Mouse (Mus musculus) cerebellum, adult 2 months (tissue): ENCODE results near the gene Crybg1. TPM values are rescaled to one million over a fixed set of nuclear protein-coding genes. Genes with fewer than 3 reads are reported as not detected.
"Not testable (repeated sequence)": the region's sequence is repeated elsewhere in the genome, so short reads cannot be mapped to it uniquely, and the experiment has no call there.

Experiments
- DNase-seq, 2 experiments: peaks; one replicate each; pipeline ENCODE4 v3.0.0; 2021
- H3K27ac ChIP-seq: fragments of 200-500 bp; 2 replicates; pipeline ENCODE4 v1.5.1; 2012; ENCODE audit warnings: low read length, control low read depth, inconsistent platforms; ENCODE audit not compliant: insufficient read depth
- H3K27me3 ChIP-seq: fragments of 200-500 bp; 2 replicates; pipeline ENCODE4 v1.6.1; 2012; ENCODE audit warnings: inconsistent platforms, mild to moderate bottlenecking, low read length, moderate library complexity; ENCODE audit not compliant: control insufficient read depth, insufficient read depth
- H3K4me1 ChIP-seq: fragments of 200-500 bp; 2 replicates; pipeline ENCODE4 v1.6.1; 2011; ENCODE audit warnings: low read length; ENCODE audit not compliant: control insufficient read depth, insufficient read depth
- H3K4me3 ChIP-seq: fragments of 200-500 bp; replicated peaks from 2 replicates; pipeline ENCODE3; 2011; ENCODE audit warnings: mild to moderate bottlenecking, low read depth, low read length, control low read depth; ENCODE audit not compliant: insufficient read depth
- CTCF ChIP-seq: fragments of 200-500 bp; IDR thresholded peaks from 2 replicates; pipeline ENCODE4 v1.5.1; 2011; ENCODE audit warnings: low read depth, mild to moderate bottlenecking, control low read depth, low read length, moderate library complexity, borderline replicate concordance; ENCODE audit not compliant: insufficient read depth
- POLR2A ChIP-seq: fragments of 200-500 bp; IDR thresholded peaks from 2 replicates; pipeline ENCODE4 v1.6.1; 2011; ENCODE audit warnings: low read length, control low read depth, borderline replicate concordance; ENCODE audit not compliant: insufficient read depth
- WGBS: fragments of 180-500 bp; shearing (Covaris S2); methylation state at CpG from one replicate; pipeline ENCODE4 v1.1.7; 2018; 5-methylcytosine and 5-hydroxymethylcytosine counted together
- polyA plus RNA-seq: library from polyadenylated mRNA; depleted of rRNA; stranded (reverse); fragments of >200 nt; gene quantifications from 2 replicates; pipeline ENCODE4 v1.2.3, GENCODE M21; 2012

Gene Crybg1
- polyA plus RNA-seq, 1 experiment: 0.18 TPM

GRCm38 (mm10) chr10:43927736-43928135 is 220.9 kb downstream of the Crybg1 start:
- H3K27ac ChIP-seq: no peak overlapping the region
- DNase-seq: no peak
- TF ChIP-seq CTCF (no peak), POLR2A (no peak)
- H3K4me3 ChIP-seq: no peak overlapping the region
- H3K27me3 ChIP-seq: no peaks in the 10 kb centered on the region
- 79% methylated on average over 8 of the region's 8 CpGs for WGBS
- H3K4me1 ChIP-seq: peaks cover 9% of the 10 kb centered on the region; the same call in 1 of the 2 replicates

DNA sequence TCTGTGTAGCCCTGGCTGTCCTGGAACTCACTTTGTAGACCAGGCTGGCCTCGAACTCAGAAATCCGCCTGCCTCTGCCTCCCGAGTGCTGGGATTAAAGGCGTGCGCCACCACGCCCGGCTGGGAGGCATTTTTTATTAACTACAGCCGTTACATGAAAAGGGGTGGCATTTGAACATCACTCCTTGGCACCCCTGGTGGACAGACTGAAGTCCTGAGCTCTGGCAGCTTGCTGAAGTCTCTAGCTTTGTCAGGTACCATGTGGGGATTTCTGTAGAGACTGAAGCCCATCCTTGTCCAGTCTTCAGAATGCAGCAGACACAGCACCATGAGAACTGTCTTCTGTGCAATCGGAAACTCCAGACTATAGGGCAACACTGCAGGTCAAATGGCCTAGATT is 222.9 kb downstream of the Crybg1 start:
- not testable (repeated sequence) for DNase-seq

DNA sequence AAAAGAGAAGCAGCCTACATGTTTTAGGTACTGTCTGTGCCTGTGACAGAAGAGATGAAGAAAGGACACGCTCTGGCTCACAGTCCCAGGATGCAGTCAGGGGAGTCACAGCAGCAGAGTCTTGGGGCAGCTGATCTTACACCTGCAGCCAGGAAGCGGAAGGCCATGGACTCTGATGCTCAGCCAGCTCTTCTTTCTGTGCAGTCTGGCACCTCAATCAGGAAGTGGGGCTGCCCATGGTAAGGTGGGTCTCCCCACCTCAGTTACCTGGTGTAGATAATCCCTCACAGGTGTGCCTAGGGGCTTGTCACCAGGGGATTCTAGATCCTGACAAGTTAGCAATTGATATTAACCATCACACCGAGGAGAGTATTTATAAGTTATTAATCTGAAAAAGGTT is 225.6 kb downstream of the Crybg1 start:
- 97% methylated on average over 3 of the region's 3 CpGs for WGBS
- Histone ChIP-seq H3K27me3 (no peaks in the 10 kb centered on the region), H3K27ac (no peak overlapping the region), H3K4me1 (peaks cover under 1% of the 10 kb centered on the region; the same call in 1 of the 2 replicates), H3K4me3 (no peak overlapping the region)
- no peak for DNase-seq
- TF ChIP-seq CTCF: no peak
- TF ChIP-seq POLR2A: no peak

More for the DNA sequence above, 222.9 kb downstream of the Crybg1 start:
- not testable (repeated sequence) for H3K27ac ChIP-seq, H3K4me3 ChIP-seq, H3K27me3 ChIP-seq, H3K4me1 ChIP-seq
- WGBS: 89% methylated on average over 9 of the region's 9 CpGs

DNA sequence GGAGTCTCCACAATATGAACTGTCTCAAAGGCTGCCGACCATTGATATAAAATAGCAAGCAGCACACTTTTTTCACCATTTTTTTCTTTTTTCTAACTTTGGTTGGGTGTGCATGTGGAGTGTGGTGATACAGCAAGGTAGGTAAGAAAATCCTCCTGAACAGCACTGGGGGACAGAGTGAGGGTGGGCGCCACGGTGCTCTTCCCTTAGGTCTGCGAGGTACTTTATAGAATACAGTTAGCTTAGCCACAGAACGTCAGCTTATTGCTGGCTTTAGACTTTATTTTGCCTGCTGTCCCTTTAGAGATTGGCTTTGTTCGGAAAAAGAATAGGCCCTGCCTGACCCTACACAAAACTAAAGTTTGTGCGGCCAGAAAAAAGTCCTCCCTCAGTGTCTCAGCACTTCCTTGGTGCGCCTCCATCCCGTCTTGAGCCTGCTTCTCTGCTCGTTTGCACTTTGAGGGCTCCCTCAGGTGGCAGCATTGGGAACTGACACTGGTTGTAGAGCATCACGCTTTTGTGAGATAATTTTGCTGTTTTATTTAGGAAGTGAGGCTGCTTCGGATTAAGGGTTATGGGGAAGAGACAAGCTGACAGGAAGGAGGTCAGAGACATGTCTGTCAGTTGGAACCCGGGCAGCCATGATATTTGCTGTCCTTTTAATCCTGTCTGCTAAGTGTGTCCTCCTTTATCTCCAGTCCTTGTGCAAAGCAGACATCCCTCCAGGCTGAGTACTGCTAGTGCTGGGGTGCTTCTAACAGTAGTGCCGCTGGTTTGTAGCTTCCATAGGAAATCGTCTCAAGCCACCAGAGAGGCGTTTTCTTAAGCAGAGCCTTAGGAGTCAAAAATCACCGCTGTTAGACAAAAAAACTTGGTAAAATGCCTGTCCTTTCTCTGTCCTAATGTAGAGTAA is 229.7 kb downstream of the Crybg1 start:
- Histone ChIP-seq H3K4me1 (no peaks in the 10 kb centered on the region), H3K4me3 (no peak overlapping the region), H3K27ac (no peak overlapping the region), H3K27me3 (no peaks in the 10 kb centered on the region)
- 45% methylated on average over 17 of the region's 17 CpGs for WGBS
- TF ChIP-seq CTCF (peak; percentile 72), POLR2A (no peak)
- DNase-seq: peak; percentile 37 to 60

GRCm38 (mm10) chr10:43916737-43917136 is 231.9 kb downstream of the Crybg1 start:
- no peak overlapping the region for H3K27ac ChIP-seq
- H3K27me3 ChIP-seq: no peaks in the 10 kb centered on the region
- no peak for TF ChIP-seq CTCF
- no peak overlapping the region for H3K4me3 ChIP-seq
- H3K4me1 ChIP-seq: no peaks in the 10 kb centered on the region
- 81% methylated on average over 2 of the region's 2 CpGs for WGBS
- DNase-seq: no peak

GRCm38 (mm10) chr10:43916181-43916580 is 232.5 kb downstream of the Crybg1 start:
- H3K27me3 ChIP-seq: no peaks in the 10 kb centered on the region
- no peak for DNase-seq
- TF ChIP-seq CTCF: no peak
- no peak for TF ChIP-seq POLR2A
- H3K27ac ChIP-seq: no peak overlapping the region
- no peak overlapping the region for H3K4me3 ChIP-seq
- H3K4me1 ChIP-seq: no peaks in the 10 kb centered on the region
- 76% methylated on average over 12 of the region's 12 CpGs for WGBS

DNA sequence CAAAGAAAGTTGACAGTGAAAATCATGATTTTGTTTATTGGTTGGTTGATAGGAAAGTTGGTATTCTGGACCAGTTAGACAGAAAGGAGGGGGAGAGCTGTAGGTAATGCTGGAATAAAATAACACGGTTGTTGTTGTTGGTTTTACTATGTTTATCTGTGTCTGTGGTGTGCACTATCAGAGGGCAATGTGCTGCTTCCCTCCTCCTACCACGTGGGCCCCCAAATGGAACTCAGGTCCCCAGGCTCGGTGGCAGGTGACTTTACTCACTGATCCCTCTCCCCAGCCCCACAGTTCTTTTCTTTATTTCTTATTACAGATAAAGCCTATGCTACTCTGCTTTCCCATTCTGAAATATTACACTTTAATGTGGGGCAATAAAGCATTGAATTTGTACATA is 236.4 kb downstream of the Crybg1 start:
- Histone ChIP-seq H3K4me3 (no peak overlapping the region), H3K4me1 (no peaks in the 10 kb centered on the region), H3K27me3 (no peaks in the 10 kb centered on the region), H3K27ac (no peak overlapping the region)
- TF ChIP-seq CTCF (no peak), POLR2A (no peak)
- DNase-seq: no peak
- 91% methylated on average over 3 of the region's 3 CpGs for WGBS

DNA sequence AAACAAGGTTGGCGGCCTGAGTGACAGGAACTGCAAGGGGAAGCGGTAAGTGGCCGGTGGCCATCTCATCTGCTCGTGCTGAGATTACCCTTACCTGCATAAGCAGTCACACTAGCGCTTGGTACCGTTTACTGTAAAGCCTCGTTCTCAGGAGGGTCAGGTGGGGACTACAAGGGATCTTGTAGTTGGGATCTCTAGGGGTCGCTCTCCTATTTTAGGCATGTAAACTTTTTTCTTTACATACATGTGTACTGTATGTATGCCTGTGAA is 237.8 kb downstream of the Crybg1 start:
- Histone ChIP-seq H3K4me3 (no peak overlapping the region), H3K27me3 (no peaks in the 10 kb centered on the region), H3K4me1 (no peaks in the 10 kb centered on the region), H3K27ac (no peak overlapping the region)
- no peak for TF ChIP-seq CTCF
- no peak for TF ChIP-seq POLR2A
- DNase-seq: no peak
- WGBS: 91% methylated on average over 8 of the region's 8 CpGs
